ENCODE assay signal across 33 mouse cellular contexts in genomic region chr4:124829671-124830070, GRCm38 (mm10). TPM values are rescaled to one million over a fixed set of nuclear protein-coding genes. Genes with fewer than 3 reads are reported as not detected.
DNase-seq lines count a peak whose midpoint lies in the region; ATAC-seq and TF ChIP-seq lines count a peak whose summit lies in the region.
"Had no signal": no experiment of that assay in that cellular context is flagged by ENCODE, and none has a peak within 500 bp of the region (broad histone marks: within the 10 kb centered on the region; RNA-seq: fewer than 3 reads in every experiment).

No protein-coding gene starts in this region.

- WGBS in stomach, postnatal 0 days: 56% methylated on average over 5 of the region's 5 CpGs

- DNase-seq in 3134 (ENCODE audit: extremely low read depth, insufficient read length, low spot score) (peak; percentile 35), 3T3-L1 (ENCODE audit: low read depth, low spot score) (peak; percentile 77)
- no peak for DNase-seq in stomach, postnatal 0 days (ENCODE audit: low spot score)
- DNase-seq in left cerebral cortex, postnatal 25 days (ENCODE audit: low spot score in 2 of 2): no peak
- no peak for DNase-seq in kidney, postnatal 10 days
- DNase-seq: adrenal gland, adult 8-10 months; adrenal gland, postnatal 25 days; B cell, adult 2 months; cerebellum, adult 11-12 months; cerebellum, adult 8-10 months; cerebellum, postnatal 10 days; cerebellum, postnatal 36 days; embryo, embryonic 11 days; gastrocnemius, postnatal 14 days; heart, adult 18-20 months; heart, postnatal 14 days; heart, postnatal 4 days had no signal

- peak; percentile 32; the same call in 1 of the 2 replicates for ATAC-seq in stomach, postnatal 0 days (ENCODE audit: low FRiP score, low TSS enrichment)
- ATAC-seq: activated CD4-positive, CD25-positive, alpha-beta regulatory T cell, adult 4 months; forebrain, embryonic 13.5 days; forebrain, embryonic 16.5 days; hindbrain, postnatal 0 days; inflammation-experienced regulatory T-cells, adult 6 months had no signal

- TF ChIP-seq CTCF in embryonic fibroblast, embryonic 13.5 days (IDR thresholded peaks at IDR 0.05; ENCODE audit: borderline replicate concordance, insufficient read depth, low read length): no peak
- TF ChIP-seq CTCF in stomach, postnatal 0 days (IDR thresholded peaks at IDR 0.05; ENCODE audit: low read depth): no peak

- H3K36me3 ChIP-seq in stomach, postnatal 0 days (ENCODE audit: control insufficient read depth, insufficient read depth, low read length): peaks cover 17% of the 10 kb centered on the region

- no peak overlapping the region for H3K4me3 ChIP-seq in embryonic fibroblast, embryonic 13.5 days (ENCODE audit: insufficient read depth, low read length)
- H3K4me3 ChIP-seq in stomach, postnatal 0 days (ENCODE audit: low read depth, low read length): no peak overlapping the region
- H3K4me3 ChIP-seq: embryonic facial prominence, embryonic 10.5 days; embryonic facial prominence, embryonic 13.5 days; forebrain, embryonic 10.5 days; forebrain, embryonic 13.5 days; heart, embryonic 10.5 days; heart, embryonic 13.5 days had no signal

- no peak overlapping the region for H3K9ac ChIP-seq in stomach, postnatal 0 days (ENCODE audit: low read length)
- H3K9ac ChIP-seq: embryonic facial prominence, embryonic 13.5 days; forebrain, embryonic 13.5 days; heart, embryonic 13.5 days; hindbrain, embryonic 14.5 days had no signal

- TF ChIP-seq EP300 in stomach, postnatal 0 days (optimal IDR thresholded peaks at IDR 0.05): no peak

- no peak for TF ChIP-seq POLR2A in embryonic fibroblast, embryonic 13.5 days (IDR thresholded peaks at IDR 0.05; ENCODE audit: low read depth, low read length)

- peaks cover 4% of the 10 kb centered on the region; the same call in 1 of the 2 replicates for H3K4me1 ChIP-seq in embryonic fibroblast, embryonic 13.5 days (ENCODE audit: control insufficient read depth, insufficient read depth, low read length)
- H3K4me1 ChIP-seq in stomach, postnatal 0 days (replicated peaks; ENCODE audit: control insufficient read depth, insufficient read depth): no peaks in the 10 kb centered on the region
- H3K4me1 ChIP-seq: embryonic facial prominence, embryonic 10.5 days; embryonic facial prominence, embryonic 13.5 days; forebrain, embryonic 10.5 days; forebrain, embryonic 13.5 days; heart, embryonic 10.5 days; heart, embryonic 13.5 days had no signal

- no peaks in the 10 kb centered on the region for H3K9me3 ChIP-seq in stomach, postnatal 0 days (ENCODE audit: control insufficient read depth, low read length)
- H3K9me3 ChIP-seq: embryonic facial prominence, embryonic 10.5 days; embryonic facial prominence, embryonic 13.5 days; forebrain, embryonic 10.5 days; forebrain, embryonic 13.5 days; G1E; heart, embryonic 10.5 days; heart, embryonic 13.5 days had no signal

- intact Hi-C loops in left cerebral cortex, postnatal 25 days (cut with DNase I): no loop called here

- H3K27me3 ChIP-seq in stomach, postnatal 0 days (ENCODE audit: control insufficient read depth, insufficient read depth, low read length): no peaks in the 10 kb centered on the region
- H3K27me3 ChIP-seq: CH12.LX; embryonic facial prominence, embryonic 13.5 days; forebrain, embryonic 13.5 days; heart, embryonic 13.5 days had no signal

- H3K27ac ChIP-seq in embryonic fibroblast, embryonic 13.5 days (ENCODE audit: insufficient read depth, low read length): peak overlapping the region; percentile 38
- peak overlapping the region; percentile 30; the same call in 1 of the 2 replicates for H3K27ac ChIP-seq in stomach, postnatal 0 days (replicated peaks)
- H3K27ac ChIP-seq: embryonic facial prominence, embryonic 10.5 days; embryonic facial prominence, embryonic 13.5 days; forebrain, embryonic 10.5 days; forebrain, embryonic 13.5 days; heart, embryonic 10.5 days; heart, embryonic 13.5 days; hindbrain, embryonic 14.5 days; hindbrain, postnatal 0 days had no signal

- no peak overlapping the region for H3K4me2 ChIP-seq in stomach, postnatal 0 days (replicated peaks; ENCODE audit: low read depth)
- H3K4me2 ChIP-seq: embryonic facial prominence, embryonic 13.5 days; forebrain, embryonic 13.5 days; heart, embryonic 13.5 days; hindbrain, embryonic 14.5 days had no signal

RNA-seq across cellular contexts. Expression of gene Yrdc, which starts 20.8 kb away (rescaled TPM):
- 26.2 and 32.8 TPM in 2 replicates for polyA plus RNA-seq in embryonic fibroblast, embryonic 13.5 days (2011; ENCODE audit: insufficient read length, low read depth, missing spikeins)
- polyA plus RNA-seq in stomach, postnatal 0 days (2015; fragmentation: Nextera tagmentation; extraction: Ambion mirVana): 31.2 and 32.3 TPM in 2 replicates
- total RNA-seq in left cerebral cortex, postnatal 25 days (2021): 10 to 100 TPM; 30.6 to 34.9 TPM

RNA-seq across cellular contexts. Expression of gene 1110065P20Rik, which starts 21.3 kb away (rescaled TPM):
- polyA plus RNA-seq in embryonic fibroblast, embryonic 13.5 days (2011; ENCODE audit: insufficient read length, low read depth, missing spikeins): 23.9 and 26.0 TPM in 2 replicates
- polyA plus RNA-seq in stomach, postnatal 0 days (2015; fragmentation: Nextera tagmentation; extraction: Ambion mirVana): 64.1 and 65.8 TPM in 2 replicates
- 10 to 100 TPM; 73.5 to 74.0 TPM for total RNA-seq in left cerebral cortex, postnatal 25 days (2021)

RNA-seq across cellular contexts. Expression of gene Mtf1, which starts 27.8 kb away (rescaled TPM):
- polyA plus RNA-seq in embryonic fibroblast, embryonic 13.5 days (2011; ENCODE audit: insufficient read length, low read depth, missing spikeins): 16.4 and 19.0 TPM in 2 replicates
- polyA plus RNA-seq in stomach, postnatal 0 days (2015; fragmentation: Nextera tagmentation; extraction: Ambion mirVana): 10.6 and 11.6 TPM in 2 replicates
- 10 to 100 TPM; 25.2 to 29.7 TPM for total RNA-seq in left cerebral cortex, postnatal 25 days (2021)

RNA-seq across cellular contexts. Expression of gene Maneal, which starts 32.3 kb away (rescaled TPM):
- 0.18 and 0.44 TPM in 2 replicates for polyA plus RNA-seq in embryonic fibroblast, embryonic 13.5 days (2011; ENCODE audit: insufficient read length, low read depth, missing spikeins)
- polyA plus RNA-seq in stomach, postnatal 0 days (2015; fragmentation: Nextera tagmentation; extraction: Ambion mirVana): 0.19 and 0.21 TPM in 2 replicates
- total RNA-seq in left cerebral cortex, postnatal 25 days (2021): 10 to 100 TPM; 49.2 to 51.7 TPM
- polyA plus RNA-seq: G1E; heart, embryonic 13.5 days had no signal

RNA-seq across cellular contexts. Expression of gene Epha10, which starts 51.0 kb away (rescaled TPM):
- not detected in 2 replicates for polyA plus RNA-seq in embryonic fibroblast, embryonic 13.5 days (2011; ENCODE audit: insufficient read length, low read depth, missing spikeins)
- polyA plus RNA-seq in stomach, postnatal 0 days (2015; fragmentation: Nextera tagmentation; extraction: Ambion mirVana): 0.17 TPM in 1 of 2 replicates, not detected in the other
- total RNA-seq in left cerebral cortex, postnatal 25 days (2021): 10 to 100 TPM; 46.6 to 49.7 TPM
- total RNA-seq: CH12.LX; gastrocnemius, adult 18-20 months; gastrocnemius, postnatal 14 days; gastrocnemius, postnatal 4 days; heart, adult 18-20 months; heart, postnatal 14 days; heart, postnatal 4 days had no signal
- polyA plus RNA-seq: G1E; inflammation-experienced regulatory T-cells, adult 6 months had no signal

Comparison
In these comparisons a context has a peak if more than half of its experiments do, and no peak if none do; other contexts are left out.
1. DNase-seq: peak in 3134 (single experiment) and 3T3-L1 (single experiment); none in stomach, postnatal 0 days (single experiment), left cerebral cortex, postnatal 25 days (0 of 2) and kidney, postnatal 10 days (single experiment).